Mouse (Mus musculus) CH12.LX (cell line): Measurements from ENCODE around the gene Rbm44. TPM values are rescaled to one million over a fixed set of nuclear protein-coding genes. Genes with fewer than 3 reads are reported as not detected.

Source experiments
- DNase-seq: peaks from one replicate; pipeline ENCODE4 v3.0.0-alpha.2; 2013; ENCODE audit errors: extremely low read depth
- H3K27ac ChIP-seq: 2 replicates; pipeline ENCODE4 v1.5.1; 2012; ENCODE audit warnings: low read depth, mild to moderate bottlenecking, control low read depth, moderate library complexity; ENCODE audit not compliant: insufficient read depth
- H3K27me3 ChIP-seq: replicated peaks from 2 replicates; pipeline ENCODE3; 2012; ENCODE audit warnings: inconsistent platforms
- H3K36me3 ChIP-seq, 2 experiments: replicated peaks in 1 of 2; 2 replicates each; pipeline versions ENCODE3 to v1.6.1; 2012; ENCODE audit warnings: inconsistent platforms in 1 of 2, low read length in 1 of 2, mild to moderate bottlenecking in 1 of 2, mixed read lengths in 1 of 2, moderate library complexity in 1 of 2; ENCODE audit not compliant: control insufficient read depth in 1 of 2, insufficient read depth in 1 of 2
- H3K4me1 ChIP-seq, 2 experiments: 2 replicates each; pipeline ENCODE4 v1.6.1; 2012; ENCODE audit warnings: inconsistent platforms in 1 of 2, moderate library complexity in 1 of 2; ENCODE audit not compliant: insufficient read depth in 2 of 2, control insufficient read depth in 1 of 2
- H3K4me2 ChIP-seq: 2 replicates; pipeline ENCODE4 v1.6.1; 2012; ENCODE audit warnings: low read depth, mild to moderate bottlenecking, control low read depth; ENCODE audit not compliant: poor library complexity, insufficient read depth, severe bottlenecking
- H3K4me3 ChIP-seq, 3 experiments: fragments of 150-350 bp in 1 of 3; sonication (generic) in 1 of 3; replicated peaks in 1 of 3; 2 replicates each; pipeline versions ENCODE3 to v1.5.1; 2011 to 2012; ENCODE audit warnings: low read depth in 2 of 3, low read length in 2 of 3, mild to moderate bottlenecking in 2 of 3, moderate library complexity in 2 of 3, control low read depth in 1 of 3, improper control_type of control experiment in 1 of 3, inconsistent platforms in 1 of 3, mixed read lengths in 1 of 3; ENCODE audit not compliant: poor library complexity in 1 of 3
- H3K79me2 ChIP-seq: replicated peaks from 2 replicates; pipeline ENCODE4 v1.6.1; 2012; ENCODE audit warnings: mild to moderate bottlenecking, moderate library complexity; ENCODE audit not compliant: control insufficient read depth, poor library complexity, insufficient read depth, severe bottlenecking; ENCODE audit errors: extremely low read depth
- H3K9ac ChIP-seq: 2 replicates; pipeline ENCODE4 v1.6.1; 2012; ENCODE audit warnings: low read depth, mild to moderate bottlenecking, control low read depth, moderate library complexity; ENCODE audit not compliant: insufficient read depth
- H3K9me3 ChIP-seq: replicated peaks from 2 replicates; pipeline ENCODE3; 2012; ENCODE audit warnings: low read length, inconsistent platforms, mixed read lengths
- BHLHE40 ChIP-seq: IDR thresholded peaks from 2 replicates; pipeline ENCODE4 v1.6.1; 2011; ENCODE audit warnings: mild to moderate bottlenecking, low read depth, low read length, improper control_type of control experiment
- CHD1 ChIP-seq: IDR thresholded peaks from 2 replicates; pipeline ENCODE4 v1.6.1; 2012; ENCODE audit warnings: low read depth, low read length, improper control_type of control experiment, inconsistent platforms
- CHD2 ChIP-seq: IDR thresholded peaks from 2 replicates; pipeline ENCODE4 v1.6.1; 2011; ENCODE audit warnings: low read length, improper control_type of control experiment
- E2F4 ChIP-seq: IDR thresholded peaks from 2 replicates; pipeline ENCODE4 v1.6.1; 2011; ENCODE audit warnings: low read depth, low read length, improper control_type of control experiment; ENCODE audit not compliant: insufficient replicate concordance
- ELF1 ChIP-seq: IDR thresholded peaks from 2 replicates; pipeline ENCODE4 v1.6.1; 2014; ENCODE audit warnings: low read depth, mild to moderate bottlenecking, inconsistent platforms, low read length, improper control_type of control experiment
- ETS1 ChIP-seq: conservative IDR thresholded peaks from 2 replicates; pipeline ENCODE4 v1.6.1; 2012; ENCODE audit warnings: low read depth, mild to moderate bottlenecking, inconsistent platforms, low read length, improper control_type of control experiment, moderate library complexity
- GABPA ChIP-seq: IDR thresholded peaks from 2 replicates; pipeline ENCODE4 v1.6.1; 2012; ENCODE audit warnings: low read depth, low read length, improper control_type of control experiment, inconsistent platforms; ENCODE audit not compliant: insufficient replicate concordance
- HCFC1 ChIP-seq: IDR thresholded peaks from 2 replicates; pipeline ENCODE4 v1.6.1; 2012; ENCODE audit warnings: low read depth, mild to moderate bottlenecking, inconsistent platforms, low read length, improper control_type of control experiment
- IRF4 ChIP-seq: IDR thresholded peaks from 2 replicates; pipeline ENCODE4 v1.6.1; 2014; ENCODE audit warnings: low read depth, mild to moderate bottlenecking, inconsistent platforms, low read length, improper control_type of control experiment
- JUN ChIP-seq: IDR thresholded peaks from 2 replicates; pipeline ENCODE4 v1.6.1; 2011; ENCODE audit warnings: low read depth, mild to moderate bottlenecking, low read length, improper control_type of control experiment, moderate library complexity; ENCODE audit not compliant: insufficient read depth
- JUND ChIP-seq: conservative IDR thresholded peaks from 2 replicates; pipeline ENCODE4 v1.6.1; 2011; ENCODE audit warnings: low read depth, low read length, improper control_type of control experiment
- KAT2A ChIP-seq: IDR thresholded peaks from 2 replicates; pipeline ENCODE4 v1.6.1; 2012; ENCODE audit warnings: low read length, improper control_type of control experiment, inconsistent platforms; ENCODE audit not compliant: insufficient replicate concordance
- MAZ ChIP-seq: IDR thresholded peaks from 2 replicates; pipeline ENCODE4 v1.6.1; 2012; ENCODE audit warnings: low read depth, mild to moderate bottlenecking, inconsistent platforms, low read length, improper control_type of control experiment, moderate library complexity
- NRF1 ChIP-seq: IDR thresholded peaks from 2 replicates; pipeline ENCODE4 v1.6.1; 2014; ENCODE audit warnings: low read depth, mild to moderate bottlenecking, inconsistent platforms, low read length, improper control_type of control experiment, moderate library complexity
- POLR2A ChIP-seq: IDR thresholded peaks from 2 replicates; pipeline ENCODE4 v1.6.1; 2011; ENCODE audit warnings: low read depth, mild to moderate bottlenecking, improper control_type of control experiment, low read length
- RCOR1 ChIP-seq: conservative IDR thresholded peaks from 2 replicates; pipeline ENCODE4 v1.6.1; 2012; ENCODE audit warnings: low read depth, mild to moderate bottlenecking, inconsistent platforms, low read length, improper control_type of control experiment
- SIN3A ChIP-seq: IDR thresholded peaks from 2 replicates; pipeline ENCODE4 v1.6.1; 2012; ENCODE audit warnings: low read length, improper control_type of control experiment, inconsistent platforms
- TBP ChIP-seq: conservative IDR thresholded peaks from 2 replicates; pipeline ENCODE4 v1.6.1; 2011; ENCODE audit warnings: low read depth, low read length, improper control_type of control experiment
- ZC3H11A ChIP-seq: IDR thresholded peaks from 2 replicates; pipeline ENCODE4 v1.6.1; 2012; ENCODE audit warnings: low read depth, mild to moderate bottlenecking, inconsistent platforms, low read length, improper control_type of control experiment
- ZKSCAN1 ChIP-seq: IDR thresholded peaks from 2 replicates; pipeline ENCODE4 v1.6.1; 2012; ENCODE audit warnings: low read depth, inconsistent platforms, low read length, improper control_type of control experiment, borderline replicate concordance
- dilution Hi-C: fragments of 300-500 bp; cut with MboI; formaldehyde crosslinking; loops from 2 replicates; pipeline ENCODE4 v1.14.3; 2020; ENCODE audit warnings: low sequenced_read_pairs; ENCODE audit not compliant: extremely low pct_unique_long_range_greater_than_20kb, extremely low pct_ligation_motif_present
- in situ Hi-C: fragments of 300-500 bp; cut with MboI; formaldehyde crosslinking; loops from 3 replicates; pipeline ENCODE4 v1.14.3; 2019; ENCODE audit warnings: low sequenced_read_pairs, low pct_ligation_motif_present, low pct_unique_long_range_greater_than_20kb, mixed read lengths
- polyA plus RNA-seq: library from polyadenylated mRNA; unstranded; fragments of >175 nt; gene quantifications from 2 replicates; pipeline ENCODE4 v1.2.1, GENCODE M21; 2012; ENCODE audit warnings: low read depth; ENCODE audit not compliant: insufficient read length
- total RNA-seq, 2 experiments: library from RNA; depleted of rRNA; stranded (reverse); fragments of 300-350 nt in 1 of 2; fragments of >200 nt in 1 of 2; gene quantifications; 2 replicates each; pipeline ENCODE4 v1.2.3; 2012 to 2014

Rbm44 gene
- total and polyA plus RNA-seq, 3 experiments: 0.23 to 0.44 TPM; not detected in 1

DNA sequence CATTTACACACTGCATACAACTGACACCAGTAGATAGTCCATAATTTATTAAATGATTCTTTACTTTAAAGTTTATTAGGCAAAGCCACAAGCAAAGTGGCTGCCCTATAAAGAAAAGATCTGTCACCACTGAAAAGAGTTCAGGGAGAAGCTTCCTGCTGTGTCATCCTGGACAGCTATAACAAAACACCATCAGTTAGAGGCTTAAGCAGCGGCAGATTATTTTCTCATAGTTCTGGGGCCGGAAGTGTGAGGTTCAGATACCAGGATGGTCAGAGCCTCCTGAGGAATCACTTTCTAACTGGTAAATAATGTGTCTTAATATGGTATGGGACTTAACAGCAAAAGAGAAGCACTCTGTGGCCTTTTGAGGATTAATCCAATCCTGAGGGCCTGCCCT, 6.6 kb downstream of the Rbm44 start:
- dilution Hi-C loops: no loop called here
- in situ Hi-C loops: no loop called here

DNA sequence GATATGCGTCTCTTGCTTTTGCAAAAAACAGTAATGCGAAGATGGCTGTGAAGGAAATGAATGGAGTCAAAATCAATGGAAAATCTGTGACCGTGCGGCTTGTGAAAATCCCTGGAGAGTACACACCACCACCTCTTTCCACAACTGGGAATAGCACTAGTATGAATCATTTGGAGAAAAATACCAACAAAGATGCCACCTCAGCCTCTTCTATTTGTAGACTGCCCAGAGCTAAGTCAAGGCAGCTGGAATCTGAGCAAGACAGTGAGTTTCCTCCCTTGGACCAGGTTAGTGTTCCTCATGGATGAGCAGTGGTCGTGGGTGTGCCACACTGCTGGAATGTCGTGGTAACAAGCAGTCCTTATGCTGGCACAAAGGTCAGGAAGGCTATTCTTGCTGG, 21.9 kb downstream of the Rbm44 start:
- no peak overlapping the region for H3K27ac ChIP-seq
- TF ChIP-seq ELF1 (no peak), ZKSCAN1 (no peak), ETS1 (no peak), TBP (no peak), NRF1 (no peak), HCFC1 (no peak), MAZ (no peak), JUN (no peak), POLR2A (no peak), ZC3H11A (no peak)
- TF ChIP-seq, all 38 proteins: peak for 0
- Histone ChIP-seq H3K9me3 (no peaks in the 10 kb centered on the region), H3K27me3 (peaks cover 2% of the 10 kb centered on the region), H3K4me1 (peaks cover 0 to 5% of the 10 kb centered on the region in 2 experiments; a peak in 1 of 4 replicates), H3K79me2 (no peaks in the 10 kb centered on the region), H3K9ac (no peak overlapping the region), H3K36me3 (no peaks in the 10 kb centered on the region), H3K4me3 (no peak overlapping the region), H3K4me2 (no peak overlapping the region)
- DNase-seq: no peak
- dilution Hi-C loops (no loop called here), in situ Hi-C loops (no loop called here)

More for the DNA sequence above, 6.6 kb downstream of the Rbm44 start:
- H3K79me2 ChIP-seq: no peaks in the 10 kb centered on the region
- H3K9me3 ChIP-seq: no peaks in the 10 kb centered on the region
- H3K36me3 ChIP-seq: no peaks in the 10 kb centered on the region
- no peaks in the 10 kb centered on the region for H3K27me3 ChIP-seq
- TF ChIP-seq IRF4 (no peak), CHD1 (no peak), HCFC1 (no peak), KAT2A (no peak), RCOR1 (no peak), TBP (no peak), NRF1 (no peak), JUN (no peak), ETS1 (no peak), BHLHE40 (no peak), CHD2 (no peak), E2F4 (no peak), SIN3A (no peak), JUND (no peak), GABPA (no peak)
- DNase-seq: no peak
- peaks cover 2 to 6% of the 10 kb centered on the region in 2 experiments; a peak in 2 of 4 replicates for H3K4me1 ChIP-seq
- no peak overlapping the region for H3K4me2 ChIP-seq
- H3K4me3 ChIP-seq: no peak overlapping the region
- H3K9ac ChIP-seq: no peak overlapping the region
- no peak overlapping the region for H3K27ac ChIP-seq
